Mouse (Mus musculus) midbrain, embryonic 15.5 days (tissue): ENCODE data around the gene Ak1. TPM values are rescaled to one million over a fixed set of nuclear protein-coding genes. Genes with fewer than 3 reads are reported as not detected.

Source experiments
- ATAC-seq: fragments of 200-750 bp; cut with Nextera tagmentation; replicated peaks from 2 replicates; pipeline ENCODE4 v1.8.0; 2017; ENCODE audit warnings: moderate TSS enrichment
- H3K27ac ChIP-seq: fragments of 300-500 bp; sonication (generic); 2 replicates; pipeline ENCODE4 v1.5.1; 2015; ENCODE audit warnings: mild to moderate bottlenecking, inconsistent platforms
- H3K27me3 ChIP-seq: fragments of 300-500 bp; sonication (generic); replicated peaks from 2 replicates; pipeline ENCODE4 v1.6.1; 2015; ENCODE audit warnings: inconsistent platforms
- H3K36me3 ChIP-seq: fragments of 300-500 bp; sonication (generic); replicated peaks from 2 replicates; pipeline ENCODE4 v1.6.1; 2015; ENCODE audit warnings: inconsistent platforms
- H3K4me1 ChIP-seq: fragments of 300-500 bp; sonication (generic); 2 replicates; pipeline ENCODE4 v1.6.1; 2015; ENCODE audit warnings: inconsistent platforms
- H3K4me2 ChIP-seq: fragments of 300-500 bp; sonication (generic); 2 replicates; pipeline ENCODE4 v1.6.1; 2015; ENCODE audit warnings: inconsistent platforms, mild to moderate bottlenecking, moderate library complexity
- H3K4me3 ChIP-seq: fragments of 300-500 bp; sonication (generic); 2 replicates; pipeline ENCODE4 v1.5.1; 2015; ENCODE audit warnings: mild to moderate bottlenecking, inconsistent platforms
- H3K9ac ChIP-seq: fragments of 300-500 bp; sonication (generic); 2 replicates; pipeline ENCODE4 v1.6.1; 2015; ENCODE audit warnings: mild to moderate bottlenecking, inconsistent platforms
- H3K9me3 ChIP-seq: fragments of 300-500 bp; sonication (generic); 2 replicates; pipeline ENCODE4 v1.6.1; 2016; ENCODE audit warnings: inconsistent platforms
- WGBS: fragments of 180-500 bp; shearing (Covaris S2); methylation state at CpG from one replicate; pipeline ENCODE4 v1.1.7; 2015; ENCODE audit warnings: mixed read lengths; 5-methylcytosine and 5-hydroxymethylcytosine counted together
- polyA plus RNA-seq: library from polyadenylated mRNA; unstranded; fragments of >200 nt; fragmentation: Nextera tagmentation; extraction: Ambion mirVana; gene quantifications from 2 replicates; pipeline ENCODE4 v1.2.1, GENCODE M21; 2015

Gene Ak1
- polyA plus RNA-seq, 1 experiment from 2014 or later, result 97.6 TPM

GRCm38 (mm10) chr2:32631737-32632394 is 10.3 kb downstream of the Ak1 start:
- ATAC-seq, result no peak
- Histone ChIP-seq H3K9me3 (no peaks in the 10 kb centered on the region), H3K27ac (no peak overlapping the region), H3K4me1 (peaks cover 34% of the 10 kb centered on the region), H3K4me3 (no peak overlapping the region), H3K36me3 (no peaks in the 10 kb centered on the region), H3K27me3 (no peaks in the 10 kb centered on the region), H3K9ac (no peak overlapping the region), H3K4me2 (no peak overlapping the region)
- 47% methylated on average over 7 of the region's 7 CpGs for WGBS

GRCm38 (mm10) chr2:32633660-32634059 is 12.1 kb downstream of the Ak1 start:
- Histone ChIP-seq H3K4me2 (no peak overlapping the region), H3K4me1 (peaks cover 19% of the 10 kb centered on the region), H3K36me3 (no peaks in the 10 kb centered on the region), H3K27me3 (no peaks in the 10 kb centered on the region), H3K9ac (no peak overlapping the region), H3K9me3 (no peaks in the 10 kb centered on the region), H3K27ac (no peak overlapping the region), H3K4me3 (no peak overlapping the region)
- WGBS, result 83% methylated on average over 5 of the region's 5 CpGs
- no peak for ATAC-seq

- Histone ChIP-seq H3K9me3 (no peaks in the 10 kb centered on the region), H3K27me3 (no peaks in the 10 kb centered on the region), H3K36me3 (no peaks in the 10 kb centered on the region), H3K27ac (no peak overlapping the region), H3K9ac (no peak overlapping the region), H3K4me2 (no peak overlapping the region), H3K4me1 (peaks cover 10% of the 10 kb centered on the region), H3K4me3 (no peak overlapping the region)
- no peak for ATAC-seq
- 86% methylated on average over 10 of the region's 10 CpGs for WGBS
Observed at GRCm38 (mm10) chr2:32634277-32635105, 12.9 kb downstream of the Ak1 start.

- no peak for ATAC-seq
- WGBS, result 91% methylated on average over 7 of the region's 7 CpGs
Observed at GRCm38 (mm10) chr2:32636617-32637016, 15.1 kb downstream of the Ak1 start.

GRCm38 (mm10) chr2:32637778-32638281 is 16.3 kb downstream of the Ak1 start:
- Histone ChIP-seq H3K9me3 (no peaks in the 10 kb centered on the region), H3K36me3 (no peaks in the 10 kb centered on the region), H3K4me1 (no peaks in the 10 kb centered on the region), H3K9ac (no peak overlapping the region), H3K4me2 (no peak overlapping the region), H3K27ac (no peak overlapping the region), H3K4me3 (no peak overlapping the region), H3K27me3 (no peaks in the 10 kb centered on the region)
- no peak for ATAC-seq
- WGBS, result 58% methylated on average over 11 of the region's 11 CpGs

More at GRCm38 (mm10) chr2:32636617-32637016, 15.1 kb downstream of the Ak1 start:
- H3K27me3 ChIP-seq, result no peaks in the 10 kb centered on the region
- H3K4me3 ChIP-seq, result no peak overlapping the region
- H3K9ac ChIP-seq, result no peak overlapping the region
- H3K9me3 ChIP-seq, result no peaks in the 10 kb centered on the region
- H3K36me3 ChIP-seq, result no peaks in the 10 kb centered on the region
- no peaks in the 10 kb centered on the region for H3K4me1 ChIP-seq
- H3K4me2 ChIP-seq, result no peak overlapping the region
- no peak overlapping the region for H3K27ac ChIP-seq

- 96% methylated on average over 1 of the region's 1 CpGs for WGBS
- Histone ChIP-seq H3K36me3 (no peaks in the 10 kb centered on the region), H3K9ac (no peak overlapping the region), H3K4me2 (no peak overlapping the region), H3K9me3 (no peaks in the 10 kb centered on the region), H3K4me3 (no peak overlapping the region), H3K4me1 (no peaks in the 10 kb centered on the region), H3K27ac (no peak overlapping the region), H3K27me3 (no peaks in the 10 kb centered on the region)
- ATAC-seq, result no peak
Observed at GRCm38 (mm10) chr2:32639632-32640031, 18.1 kb downstream of the Ak1 start.

- Histone ChIP-seq H3K9me3 (no peaks in the 10 kb centered on the region), H3K27me3 (no peaks in the 10 kb centered on the region), H3K4me3 (no peak overlapping the region), H3K27ac (no peak overlapping the region), H3K4me2 (no peak overlapping the region), H3K4me1 (no peaks in the 10 kb centered on the region), H3K36me3 (no peaks in the 10 kb centered on the region), H3K9ac (no peak overlapping the region)
- WGBS, result 69% methylated on average over 6 of the region's 6 CpGs
- no peak for ATAC-seq
Observed at GRCm38 (mm10) chr2:32640550-32641051, 19.0 kb downstream of the Ak1 start.

- no peaks in the 10 kb centered on the region for H3K36me3 ChIP-seq
- H3K4me3 ChIP-seq, result no peak overlapping the region
- no peak overlapping the region for H3K4me2 ChIP-seq
- no peaks in the 10 kb centered on the region for H3K4me1 ChIP-seq
- H3K27me3 ChIP-seq, result no peaks in the 10 kb centered on the region
- WGBS, result 76% methylated on average over 5 of the region's 5 CpGs
- ATAC-seq, result no peak
- H3K9me3 ChIP-seq, result no peaks in the 10 kb centered on the region
- H3K9ac ChIP-seq, result no peak overlapping the region
- no peak overlapping the region for H3K27ac ChIP-seq
Observed at GRCm38 (mm10) chr2:32641810-32642209, 20.3 kb downstream of the Ak1 start.

- no peaks in the 10 kb centered on the region for H3K36me3 ChIP-seq
- no peak overlapping the region for H3K4me2 ChIP-seq
- WGBS, result 72% methylated on average over 7 of the region's 7 CpGs
- ATAC-seq, result no peak
- no peak overlapping the region for H3K9ac ChIP-seq
- H3K27ac ChIP-seq, result no peak overlapping the region
- no peaks in the 10 kb centered on the region for H3K9me3 ChIP-seq
- no peaks in the 10 kb centered on the region for H3K27me3 ChIP-seq
- H3K4me1 ChIP-seq, result no peaks in the 10 kb centered on the region
- no peak overlapping the region for H3K4me3 ChIP-seq
Observed at GRCm38 (mm10) chr2:32642813-32643212, 21.3 kb downstream of the Ak1 start.

- no peaks in the 10 kb centered on the region for H3K4me1 ChIP-seq
- no peak overlapping the region for H3K27ac ChIP-seq
- H3K4me3 ChIP-seq, result no peak overlapping the region
- no peaks in the 10 kb centered on the region for H3K27me3 ChIP-seq
- no peak overlapping the region for H3K4me2 ChIP-seq
- no peak for ATAC-seq
- H3K36me3 ChIP-seq, result no peaks in the 10 kb centered on the region
- WGBS, result 83% methylated on average over 9 of the region's 9 CpGs
- H3K9me3 ChIP-seq, result no peaks in the 10 kb centered on the region
- no peak overlapping the region for H3K9ac ChIP-seq
Observed at GRCm38 (mm10) chr2:32644083-32644482, 22.5 kb downstream of the Ak1 start.

GRCm38 (mm10) chr2:32644799-32645475 is 23.4 kb downstream of the Ak1 start:
- no peak for ATAC-seq
- no peaks in the 10 kb centered on the region for H3K4me1 ChIP-seq
- no peaks in the 10 kb centered on the region for H3K27me3 ChIP-seq
- no peak overlapping the region for H3K4me2 ChIP-seq
- H3K4me3 ChIP-seq, result no peak overlapping the region
- no peak overlapping the region for H3K9ac ChIP-seq
- no peaks in the 10 kb centered on the region for H3K36me3 ChIP-seq
- H3K27ac ChIP-seq, result no peak overlapping the region
- H3K9me3 ChIP-seq, result no peaks in the 10 kb centered on the region
- WGBS, result 87% methylated on average over 8 of the region's 8 CpGs

GRCm38 (mm10) chr2:32645647-32646046 is 24.1 kb downstream of the Ak1 start:
- no peak overlapping the region for H3K27ac ChIP-seq
- H3K9me3 ChIP-seq, result no peaks in the 10 kb centered on the region
- H3K36me3 ChIP-seq, result no peaks in the 10 kb centered on the region
- no peak overlapping the region for H3K9ac ChIP-seq
- H3K27me3 ChIP-seq, result no peaks in the 10 kb centered on the region
- H3K4me1 ChIP-seq, result no peaks in the 10 kb centered on the region
- no peak overlapping the region for H3K4me2 ChIP-seq
- WGBS, result 68% methylated on average over 3 of the region's 3 CpGs
- no peak overlapping the region for H3K4me3 ChIP-seq
- ATAC-seq, result no peak
